Mouse (Mus musculus): ENCODE results near the gene Bmpr2.

Gene Bmpr2

GRCm38 (mm10) chr1:59897147-59897798, 134.1 kb downstream of the Bmpr2 start:
- DNase-seq (ENCODE audit: low spot score in 2 of 2) = no peak

DNA sequence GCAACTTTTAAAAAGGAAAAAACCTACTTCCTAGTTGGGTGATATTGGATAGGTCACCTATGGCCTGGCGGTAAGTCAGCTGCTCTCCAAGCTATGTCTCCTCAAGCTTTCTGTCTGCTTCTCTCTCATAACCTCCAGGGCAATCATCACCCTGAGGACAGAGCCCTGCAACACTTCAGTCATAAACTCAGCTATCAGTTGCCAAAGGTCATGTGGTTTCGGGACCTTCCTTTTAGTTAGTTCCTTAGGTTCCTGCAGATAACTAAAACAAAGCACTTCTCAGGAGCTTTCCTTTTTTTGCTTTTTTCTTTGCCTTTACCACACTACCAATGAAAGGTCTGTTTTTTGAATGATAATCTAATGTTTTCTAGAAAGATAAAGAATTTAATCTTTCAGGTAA, 136.5 kb downstream of the Bmpr2 start:
- DNase-seq (ENCODE audit: low spot score in 2 of 2) = no peak

- DNase-seq (ENCODE audit: low spot score in 2 of 2) = no peak
Measured at GRCm38 (mm10) chr1:59901082-59901876, 138.1 kb downstream of the Bmpr2 start.

GRCm38 (mm10) chr1:59902634-59903033, 139.4 kb downstream of the Bmpr2 start:
- no peak for DNase-seq (ENCODE audit: low spot score in 2 of 2)

DNA sequence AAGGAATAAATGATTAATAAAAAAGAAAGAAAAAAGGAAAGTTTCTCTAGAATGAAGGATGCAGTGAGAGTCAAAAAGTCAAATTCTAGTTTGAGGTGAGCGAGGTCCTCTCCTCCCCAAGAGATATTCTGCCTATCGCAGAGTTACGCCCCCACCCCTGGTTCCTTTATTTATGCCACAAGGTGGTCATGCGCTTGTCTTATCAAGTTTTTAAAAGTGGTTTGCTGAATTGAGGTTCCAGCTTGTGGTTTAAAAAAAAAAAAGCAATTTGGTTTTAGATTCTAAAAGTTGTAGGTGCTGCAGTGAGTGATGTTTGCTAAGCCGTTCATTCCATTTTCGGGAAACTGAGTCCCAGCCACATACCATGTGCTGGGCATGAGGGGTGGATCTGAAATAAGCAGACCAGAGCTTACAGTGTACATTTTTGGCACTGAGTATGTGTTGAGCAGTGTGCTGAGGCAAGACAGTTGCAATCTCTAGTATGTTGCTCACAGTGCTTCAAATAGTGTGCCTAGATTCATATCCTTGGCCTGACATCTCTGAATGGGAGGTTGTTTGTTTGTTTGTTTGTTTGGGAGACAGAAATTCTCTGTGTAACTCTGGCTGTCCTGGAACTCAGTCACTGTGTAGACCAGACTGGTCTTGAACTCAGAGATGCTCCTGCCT, 141.6 kb downstream of the Bmpr2 start:
- no peak for DNase-seq (ENCODE audit: low spot score in 2 of 2)

GRCm38 (mm10) chr1:59905916-59906315, 142.7 kb downstream of the Bmpr2 start:
- no peak for DNase-seq (ENCODE audit: low spot score in 2 of 2)

DNA sequence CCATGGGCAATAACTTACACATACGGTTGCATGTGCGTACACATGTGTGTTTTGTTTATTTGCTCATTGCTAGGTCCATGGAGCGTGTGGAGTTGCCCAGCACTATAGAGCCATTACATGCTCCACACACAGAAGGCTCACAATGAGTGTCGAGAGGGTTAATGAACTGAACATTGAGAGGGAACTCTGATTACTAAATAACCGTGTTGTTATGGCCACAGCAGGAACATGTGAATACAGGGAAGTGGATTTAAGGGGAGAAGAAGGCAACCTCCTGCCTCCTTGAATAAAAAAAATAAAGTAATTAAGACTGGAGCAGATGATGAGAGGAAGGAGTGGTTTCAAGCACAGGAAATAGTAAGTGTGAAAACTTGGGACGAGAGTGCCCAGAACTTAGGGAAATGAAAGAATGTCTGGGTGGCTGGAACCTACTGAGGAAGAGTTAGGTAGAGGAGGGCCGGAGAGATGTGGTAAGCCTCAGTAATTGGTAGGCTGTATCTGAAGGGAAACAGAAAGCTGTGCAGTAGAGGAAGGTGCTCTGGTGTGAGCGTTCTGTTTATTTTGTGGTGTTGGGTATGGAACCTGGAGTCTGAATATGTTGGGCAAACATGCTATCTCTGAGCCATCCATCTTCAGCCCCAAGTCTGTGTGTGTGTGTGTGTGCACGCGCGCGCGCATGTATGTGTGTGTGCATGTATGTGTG, 143.8 kb downstream of the Bmpr2 start:
- no peak for DNase-seq (ENCODE audit: low spot score in 2 of 2)

- DNase-seq (ENCODE audit: low spot score in 2 of 2) = no peak
Measured at GRCm38 (mm10) chr1:59907700-59908099, 144.5 kb downstream of the Bmpr2 start.

- no peak for DNase-seq (ENCODE audit: low spot score in 2 of 2)
Measured at GRCm38 (mm10) chr1:59910941-59911340, 147.7 kb downstream of the Bmpr2 start.

- peak; percentile 96 to 98 for DNase-seq (ENCODE audit: low spot score in 2 of 2)
Measured at GRCm38 (mm10) chr1:59912413-59913157, 149.4 kb downstream of the Bmpr2 start, which contains the start of gene Fam117b. TSS of gene Fam117b (plus strand) at chr1:59913006.

DNA sequence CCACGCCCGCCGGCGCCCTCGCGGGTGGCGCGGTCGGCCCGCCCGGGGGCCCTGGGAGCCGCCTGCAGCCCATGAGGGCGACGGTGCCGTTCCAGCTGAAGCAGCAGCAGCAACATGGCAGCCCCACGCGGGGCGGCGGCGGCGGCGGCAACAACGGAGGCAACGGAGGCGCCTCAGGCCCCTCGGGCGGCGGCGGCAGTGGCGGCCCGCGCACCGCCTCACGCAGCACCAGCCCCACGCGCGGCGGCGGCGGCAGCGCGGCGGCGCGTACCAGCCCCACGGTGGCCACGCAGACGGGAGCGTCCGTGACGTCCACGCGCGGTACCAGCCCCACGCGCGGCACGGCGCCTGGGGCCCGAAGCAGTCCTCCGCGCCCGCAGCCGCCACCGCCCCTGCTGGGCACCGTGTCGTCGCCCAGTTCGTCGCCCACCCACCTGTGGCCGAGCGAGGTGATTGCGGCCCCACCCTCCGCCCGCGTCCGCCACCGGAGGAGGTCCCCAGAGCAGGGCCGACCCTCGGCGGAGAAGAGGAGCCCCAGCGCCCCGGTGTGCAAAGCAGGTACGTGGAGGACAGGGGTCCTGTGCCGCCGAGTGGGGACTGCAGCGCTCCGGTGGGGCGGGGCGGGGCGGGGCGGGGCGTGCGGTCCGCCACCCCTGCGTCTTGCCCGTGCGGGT, 150.1 kb downstream of the Bmpr2 start:
- peak; percentile 48 to 63 for DNase-seq (ENCODE audit: low spot score in 2 of 2)

- peak in 1 of 2 experiments; percentile 48 for DNase-seq (ENCODE audit: low spot score in 2 of 2)
Measured at GRCm38 (mm10) chr1:59913869-59914225, 150.6 kb downstream of the Bmpr2 start.

DNA sequence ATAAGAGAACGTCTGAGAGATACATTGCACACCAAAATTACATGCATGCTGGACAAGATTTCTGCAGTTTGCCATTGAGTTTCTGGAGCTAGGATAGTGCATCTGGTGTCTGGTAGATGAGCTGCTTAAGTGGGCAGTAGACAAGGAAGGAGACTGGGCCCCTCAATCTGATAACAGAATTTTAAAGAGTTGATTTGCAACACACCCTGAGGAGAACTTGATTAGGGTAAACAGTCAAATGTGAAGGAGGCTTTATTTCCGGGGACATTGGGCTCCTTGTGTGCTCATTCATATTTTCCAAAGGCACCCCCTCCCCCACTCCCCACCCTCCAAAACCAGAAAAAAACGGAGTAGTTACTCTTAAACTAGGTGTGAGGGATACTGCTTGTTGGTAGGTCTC, 151.6 kb downstream of the Bmpr2 start:
- no peak for DNase-seq (ENCODE audit: low spot score in 2 of 2)

- peak in 1 of 2 experiments; percentile 22 for DNase-seq (ENCODE audit: low spot score in 2 of 2)
Measured at GRCm38 (mm10) chr1:59915843-59916610, 152.8 kb downstream of the Bmpr2 start.

- DNase-seq (ENCODE audit: low spot score in 2 of 2) = no peak
Measured at GRCm38 (mm10) chr1:59917401-59917800, 154.2 kb downstream of the Bmpr2 start.

- DNase-seq (ENCODE audit: low spot score in 2 of 2) = no peak
Measured at GRCm38 (mm10) chr1:59918075-59918474, 154.9 kb downstream of the Bmpr2 start.

DNA sequence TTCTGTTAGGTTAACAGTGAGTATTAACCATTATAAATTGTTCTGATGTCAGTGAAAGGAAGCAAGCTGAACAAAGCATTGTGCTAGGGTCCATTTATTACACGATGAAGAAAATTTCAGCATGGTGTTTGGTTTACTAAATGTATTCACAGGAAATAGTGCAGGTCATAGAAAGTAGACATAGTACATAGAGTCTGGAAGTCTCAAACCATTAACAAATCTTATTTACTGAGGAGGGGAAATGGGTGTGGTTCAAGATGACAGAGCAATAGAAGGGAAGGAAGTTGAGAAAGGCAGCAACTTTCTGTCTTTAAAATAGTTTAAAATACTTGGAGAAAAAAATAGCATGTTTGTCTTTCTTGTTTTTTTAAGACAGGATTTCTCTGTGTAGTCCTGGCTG, 160.0 kb downstream of the Bmpr2 start:
- DNase-seq (ENCODE audit: low spot score in 2 of 2) = no peak

- DNase-seq (ENCODE audit: low spot score in 2 of 2) = no peak
Measured at GRCm38 (mm10) chr1:59923673-59924072, 160.5 kb downstream of the Bmpr2 start.

GRCm38 (mm10) chr1:59924411-59924810, 161.2 kb downstream of the Bmpr2 start:
- DNase-seq (ENCODE audit: low spot score in 2 of 2) = no peak
